Mouse (Mus musculus) forebrain, postnatal 0 days (tissue): Measurements from ENCODE around the gene Slco2b1. TPM values are rescaled to one million over a fixed set of nuclear protein-coding genes. Genes with fewer than 3 reads are reported as not detected.
A peak's percentile ranks its signal among the peaks of the same experiment; 100 is the strongest.

Source experiments
- ATAC-seq: fragments of 200-750 bp; cut with Nextera tagmentation; 2 replicates; pipeline ENCODE4 v1.8.0; 2017; ENCODE audit warnings: mild to moderate bottlenecking, moderate library complexity
- DNase-seq: peaks from one replicate; pipeline ENCODE4 v3.0.0-alpha.2; 2015
- H3K27ac ChIP-seq: fragments of 300-500 bp; sonication (generic); 2 replicates; pipeline ENCODE4 v1.5.1; 2014; ENCODE audit warnings: low read depth, mild to moderate bottlenecking, antibody characterized with exemption, low read length, moderate library complexity, mixed read lengths
- H3K27me3 ChIP-seq: fragments of 300-500 bp; sonication (generic); 2 replicates; pipeline ENCODE4 v1.6.1; 2014; ENCODE audit warnings: mild to moderate bottlenecking, low read length, mixed read lengths; ENCODE audit not compliant: insufficient read depth
- H3K36me3 ChIP-seq: fragments of 300-500 bp; sonication (generic); 2 replicates; pipeline ENCODE4 v1.6.1; 2014; ENCODE audit warnings: mild to moderate bottlenecking, moderate library complexity; ENCODE audit not compliant: insufficient read depth
- H3K4me1 ChIP-seq: fragments of 300-500 bp; sonication (generic); 2 replicates; pipeline ENCODE4 v1.6.1; 2014; ENCODE audit warnings: antibody characterized with exemption; ENCODE audit not compliant: insufficient read depth
- H3K4me2 ChIP-seq: fragments of 300-500 bp; sonication (generic); 2 replicates; pipeline ENCODE4 v1.6.1; 2014; ENCODE audit warnings: low read depth, mild to moderate bottlenecking, moderate library complexity
- H3K4me3 ChIP-seq: fragments of 300-500 bp; sonication (generic); 2 replicates; pipeline ENCODE4 v1.5.1; 2014; ENCODE audit warnings: low read depth, low read length, mixed read lengths
- H3K9ac ChIP-seq: fragments of 300-500 bp; sonication (generic); 2 replicates; pipeline ENCODE4 v1.6.1; 2014; ENCODE audit warnings: mild to moderate bottlenecking
- H3K9me3 ChIP-seq: fragments of 300-500 bp; sonication (generic); 2 replicates; pipeline ENCODE4 v1.6.1; 2016; ENCODE audit warnings: low read length
- CTCF ChIP-seq: sonication (generic); IDR thresholded peaks from 2 replicates; pipeline ENCODE4 v1.5.1; 2016; ENCODE audit warnings: antibody characterized with exemption, control low read depth, low read depth
- WGBS: fragments of 180-500 bp; shearing (Covaris S2); extraction: QIAGEN DNeasy Blood & Tissue Kit; methylation state at CpG from one replicate; pipeline ENCODE4 v1.1.7; 2014; 5-methylcytosine and 5-hydroxymethylcytosine counted together
- polyA plus RNA-seq: library from polyadenylated mRNA; unstranded; fragments of >200 nt; fragmentation: Nextera tagmentation; extraction: Ambion mirVana; gene quantifications from 2 replicates; pipeline ENCODE4 v1.2.1, GENCODE M21; 2015
- total RNA-seq: library from RNA; depleted of rRNA; stranded (reverse); fragments of >200 nt; gene quantifications from 2 replicates; pipeline ENCODE4 v1.2.3, GENCODE M21; 2014

The Slco2b1 gene
- total and polyA plus RNA-seq, 2 experiments from 2014 or later: 6.7 to 10.9 TPM

- H3K27me3 ChIP-seq: no peaks in the 10 kb centered on the region; the same call in 1 of the 2 replicates
- ATAC-seq: no peak
- 24% methylated on average over 1 of the region's 1 CpGs for WGBS
Observed at GRCm38 (mm10) chr7:99710476-99710875, 664 bp downstream of the Slco2b1 start.

GRCm38 (mm10) chr7:99709992-99710391, 1.1 kb downstream of the Slco2b1 start:
- H3K4me2 ChIP-seq: no peak overlapping the region
- no peak overlapping the region for H3K4me3 ChIP-seq
- no peak for TF ChIP-seq CTCF
- H3K9ac ChIP-seq: no peak overlapping the region
- H3K27ac ChIP-seq: no peak overlapping the region
- H3K36me3 ChIP-seq: no peaks in the 10 kb centered on the region
- 77% methylated on average over 7 of the region's 7 CpGs for WGBS
- no peaks in the 10 kb centered on the region for H3K9me3 ChIP-seq
- ATAC-seq: no peak
- H3K27me3 ChIP-seq: no peaks in the 10 kb centered on the region; the same call in 1 of the 2 replicates
- no peak for DNase-seq
- 0 out of 2 replicates have a peak, but pooled peaks cover 3% of the 10 kb centered on the region for H3K4me1 ChIP-seq

More at GRCm38 (mm10) chr7:99710476-99710875, 664 bp downstream of the Slco2b1 start:
- Histone ChIP-seq H3K27ac (no peak overlapping the region), H3K4me3 (no peak overlapping the region), H3K36me3 (no peaks in the 10 kb centered on the region), H3K9ac (no peak overlapping the region), H3K4me1 (0 out of 2 replicates have a peak, but pooled peaks cover 3% of the 10 kb centered on the region), H3K9me3 (no peaks in the 10 kb centered on the region), H3K4me2 (no peak overlapping the region)
- TF ChIP-seq CTCF: peak; percentile 78
- peak; percentile 32 for DNase-seq

- ATAC-seq (no peak), DNase-seq (no peak)
- H3K4me1 ChIP-seq: 0 out of 2 replicates have a peak, but pooled peaks cover 3% of the 10 kb centered on the region
- no peaks in the 10 kb centered on the region; the same call in 1 of the 2 replicates for H3K27me3 ChIP-seq
- no peak overlapping the region for H3K9ac ChIP-seq
- no peaks in the 10 kb centered on the region for H3K36me3 ChIP-seq
- 70% methylated on average over 5 of the region's 5 CpGs for WGBS
- no peak overlapping the region for H3K4me2 ChIP-seq
- no peak overlapping the region for H3K27ac ChIP-seq
- no peak for TF ChIP-seq CTCF
- H3K4me3 ChIP-seq: no peak overlapping the region
- no peaks in the 10 kb centered on the region for H3K9me3 ChIP-seq
Observed at GRCm38 (mm10) chr7:99708750-99709149, 2.4 kb downstream of the Slco2b1 start.

- 46% methylated on average over 8 of the region's 8 CpGs for WGBS
- ATAC-seq: peak; percentile 82
- no peak overlapping the region for H3K4me3 ChIP-seq
- no peak for TF ChIP-seq CTCF
- no peaks in the 10 kb centered on the region; the same call in 1 of the 2 replicates for H3K27me3 ChIP-seq
- peak; percentile 66 for DNase-seq
- no peaks in the 10 kb centered on the region for H3K36me3 ChIP-seq
- no peak overlapping the region for H3K4me2 ChIP-seq
- H3K9ac ChIP-seq: no peak overlapping the region
- 0 out of 2 replicates have a peak, but pooled peaks cover 3% of the 10 kb centered on the region for H3K4me1 ChIP-seq
- H3K9me3 ChIP-seq: no peaks in the 10 kb centered on the region
- H3K27ac ChIP-seq: no peak overlapping the region
Observed at GRCm38 (mm10) chr7:99708301-99708721, 2.8 kb downstream of the Slco2b1 start.

GRCm38 (mm10) chr7:99707671-99708070, 3.5 kb downstream of the Slco2b1 start:
- Histone ChIP-seq H3K9me3 (no peaks in the 10 kb centered on the region), H3K9ac (no peak overlapping the region), H3K36me3 (no peaks in the 10 kb centered on the region), H3K4me2 (no peak overlapping the region), H3K4me1 (0 out of 2 replicates have a peak, but pooled peaks cover 3% of the 10 kb centered on the region), H3K27ac (no peak overlapping the region), H3K27me3 (no peaks in the 10 kb centered on the region; the same call in 1 of the 2 replicates), H3K4me3 (no peak overlapping the region)
- WGBS: 82% methylated on average over 6 of the region's 6 CpGs
- DNase-seq (no peak), ATAC-seq (no peak)
- no peak for TF ChIP-seq CTCF

GRCm38 (mm10) chr7:99707038-99707595, 4.0 kb downstream of the Slco2b1 start:
- Histone ChIP-seq H3K4me2 (no peak overlapping the region), H3K27ac (no peak overlapping the region), H3K27me3 (no peaks in the 10 kb centered on the region; the same call in 1 of the 2 replicates), H3K36me3 (no peaks in the 10 kb centered on the region), H3K4me1 (0 out of 2 replicates have a peak, but pooled peaks cover 3% of the 10 kb centered on the region), H3K9me3 (no peaks in the 10 kb centered on the region), H3K9ac (no peak overlapping the region), H3K4me3 (no peak overlapping the region)
- DNase-seq (no peak), ATAC-seq (no peak)
- 61% methylated on average over 4 of the region's 4 CpGs for WGBS
- TF ChIP-seq CTCF: no peak

- Histone ChIP-seq H3K4me1 (0 out of 2 replicates have a peak, but pooled peaks cover 3% of the 10 kb centered on the region), H3K36me3 (no peaks in the 10 kb centered on the region), H3K9me3 (no peaks in the 10 kb centered on the region), H3K9ac (no peak overlapping the region), H3K27ac (peak overlapping the region; percentile 15; the same call in 1 of the 2 replicates), H3K4me3 (no peak overlapping the region), H3K4me2 (0 out of 2 replicates have a peak overlapping the region, but pooled peaks have one; percentile 2), H3K27me3 (no peaks in the 10 kb centered on the region; the same call in 1 of the 2 replicates)
- no peak for ATAC-seq
- DNase-seq: no peak
- 81% methylated on average over 4 of the region's 4 CpGs for WGBS
- no peak for TF ChIP-seq CTCF
Observed at GRCm38 (mm10) chr7:99706341-99707037, 4.7 kb downstream of the Slco2b1 start.
